Mouse (Mus musculus): ENCODE measurements around the gene Akr1a1. TPM values are rescaled to one million over a fixed set of nuclear protein-coding genes. Genes with fewer than 3 reads are reported as not detected.
A peak's percentile ranks its signal among the peaks of the same experiment; 100 is the strongest.

The Akr1a1 gene
- polyA plus RNA-seq, 1 experiment from 2014 or later = 762 TPM

- Histone ChIP-seq H3K9me3 (ENCODE audit: control insufficient read depth, low read length) (no peaks in the 10 kb centered on the region), H3K4me2 (ENCODE audit: low read depth, low read length) (peak within 1 kb of the TSS; percentile 79), H3K4me1 (ENCODE audit: control insufficient read depth, insufficient read depth, low read length) (peaks cover 11% of the 10 kb centered on the region), H3K36me3 (ENCODE audit: control insufficient read depth, insufficient read depth, low read length) (0 out of 2 replicates have a peak, but pooled peaks cover 9% of the 10 kb centered on the region), H3K9ac (ENCODE audit: low read depth, low read length) (peak within 1 kb of the TSS; percentile 96), H3K4me3 (ENCODE audit: low read depth, low read length) (peak within 1 kb of the TSS; percentile 100), H3K27ac (replicated peaks; ENCODE audit: low read depth, low read length) (peak within 1 kb of the TSS; percentile 97), H3K27me3 (replicated peaks; ENCODE audit: control insufficient read depth, insufficient read depth, low read length) (no peaks in the 10 kb centered on the region)
- ATAC-seq (ENCODE audit: low read depth) = peak; percentile 91
- WGBS = 5% methylated on average over 23 of the region's 23 CpGs
- DNase-seq (ENCODE audit: low spot score) = peak; percentile 95
These were observed 23.5 kb downstream of the Akr1a1 start, which contains the start of gene Nasp for GRCm38 (mm10) chr4:116627722-116628662. Gene Nasp (minus strand): TSS chr4:116627941.

- peak overlapping the region; percentile 100 for H3K4me3 ChIP-seq (ENCODE audit: low read depth, low read length)
- peaks cover 11% of the 10 kb centered on the region for H3K4me1 ChIP-seq (ENCODE audit: control insufficient read depth, insufficient read depth, low read length)
- peaks cover 13% of the 10 kb centered on the region; the same call in 1 of the 2 replicates for H3K36me3 ChIP-seq (ENCODE audit: control insufficient read depth, insufficient read depth, low read length)
- peak overlapping the region; percentile 79 for H3K4me2 ChIP-seq (ENCODE audit: low read depth, low read length)
- 0% methylated on average over 13 of the region's 13 CpGs for WGBS
- ATAC-seq (ENCODE audit: low read depth) (peak; percentile 92), DNase-seq (ENCODE audit: low spot score) (peak; percentile 95)
- H3K27me3 ChIP-seq (replicated peaks; ENCODE audit: control insufficient read depth, insufficient read depth, low read length) = no peaks in the 10 kb centered on the region
- peak overlapping the region; percentile 96 for H3K9ac ChIP-seq (ENCODE audit: low read depth, low read length)
- H3K27ac ChIP-seq (replicated peaks; ENCODE audit: low read depth, low read length) = peak overlapping the region; percentile 97
- H3K9me3 ChIP-seq (ENCODE audit: control insufficient read depth, low read length) = no peaks in the 10 kb centered on the region
These were observed 24.1 kb downstream of the Akr1a1 start for GRCm38 (mm10) chr4:116627359-116627716.

GRCm38 (mm10) chr4:116626658-116627358, 24.7 kb downstream of the Akr1a1 start:
- WGBS = under 1% methylated on average over 51 of the region's 53 CpGs
- peak; percentile 75 for ATAC-seq (ENCODE audit: low read depth)

GRCm38 (mm10) chr4:116624831-116625230, 26.6 kb downstream of the Akr1a1 start:
- Histone ChIP-seq H3K9ac (ENCODE audit: low read depth, low read length) (no peak overlapping the region), H3K4me3 (ENCODE audit: low read depth, low read length) (no peak overlapping the region), H3K27ac (replicated peaks; ENCODE audit: low read depth, low read length) (no peak overlapping the region), H3K36me3 (ENCODE audit: control insufficient read depth, insufficient read depth, low read length) (peaks cover 37% of the 10 kb centered on the region), H3K4me2 (ENCODE audit: low read depth, low read length) (no peak overlapping the region), H3K27me3 (replicated peaks; ENCODE audit: control insufficient read depth, insufficient read depth, low read length) (no peaks in the 10 kb centered on the region), H3K4me1 (ENCODE audit: control insufficient read depth, insufficient read depth, low read length) (peaks cover 11% of the 10 kb centered on the region), H3K9me3 (ENCODE audit: control insufficient read depth, low read length) (no peaks in the 10 kb centered on the region)
- 94% methylated on average over 4 of the region's 4 CpGs for WGBS
- no peak for DNase-seq (ENCODE audit: low spot score)
- no peak for ATAC-seq (ENCODE audit: low read depth)

More at GRCm38 (mm10) chr4:116626658-116627358, 24.7 kb downstream of the Akr1a1 start:
- Histone ChIP-seq H3K9me3 (ENCODE audit: control insufficient read depth, low read length) (no peaks in the 10 kb centered on the region), H3K4me2 (ENCODE audit: low read depth, low read length) (peak overlapping the region; percentile 79), H3K4me1 (ENCODE audit: control insufficient read depth, insufficient read depth, low read length) (peaks cover 11% of the 10 kb centered on the region), H3K9ac (ENCODE audit: low read depth, low read length) (peak overlapping the region; percentile 96), H3K27me3 (replicated peaks; ENCODE audit: control insufficient read depth, insufficient read depth, low read length) (no peaks in the 10 kb centered on the region), H3K4me3 (ENCODE audit: low read depth, low read length) (peak overlapping the region; percentile 100), H3K27ac (replicated peaks; ENCODE audit: low read depth, low read length) (peak overlapping the region; percentile 97), H3K36me3 (ENCODE audit: control insufficient read depth, insufficient read depth, low read length) (peaks cover 18% of the 10 kb centered on the region; the same call in 1 of the 2 replicates)
- DNase-seq (ENCODE audit: low spot score) = peak; percentile 96

GRCm38 (mm10) chr4:116615237-116615636, 36.2 kb downstream of the Akr1a1 start:
- H3K9ac ChIP-seq (ENCODE audit: low read depth, low read length) = no peak overlapping the region
- no peak overlapping the region for H3K4me3 ChIP-seq (ENCODE audit: low read depth, low read length)
- ATAC-seq (ENCODE audit: low read depth) (no peak), DNase-seq (ENCODE audit: low spot score) (no peak)
- no peaks in the 10 kb centered on the region for H3K27me3 ChIP-seq (replicated peaks; ENCODE audit: control insufficient read depth, insufficient read depth, low read length)
- WGBS = 95% methylated on average over 2 of the region's 2 CpGs
- H3K4me1 ChIP-seq (ENCODE audit: control insufficient read depth, insufficient read depth, low read length) = no peaks in the 10 kb centered on the region
- no peaks in the 10 kb centered on the region for H3K9me3 ChIP-seq (ENCODE audit: control insufficient read depth, low read length)
- H3K36me3 ChIP-seq (ENCODE audit: control insufficient read depth, insufficient read depth, low read length) = peaks cover 85% of the 10 kb centered on the region
- H3K27ac ChIP-seq (replicated peaks; ENCODE audit: low read depth, low read length) = no peak overlapping the region
- no peak overlapping the region for H3K4me2 ChIP-seq (ENCODE audit: low read depth, low read length)

GRCm38 (mm10) chr4:116612621-116613020, 38.9 kb downstream of the Akr1a1 start:
- Histone ChIP-seq H3K27ac (replicated peaks; ENCODE audit: low read depth, low read length) (no peak overlapping the region), H3K36me3 (ENCODE audit: control insufficient read depth, insufficient read depth, low read length) (peaks cover 83% of the 10 kb centered on the region), H3K4me3 (ENCODE audit: low read depth, low read length) (no peak overlapping the region), H3K9ac (ENCODE audit: low read depth, low read length) (no peak overlapping the region), H3K4me1 (ENCODE audit: control insufficient read depth, insufficient read depth, low read length) (no peaks in the 10 kb centered on the region), H3K9me3 (ENCODE audit: control insufficient read depth, low read length) (no peaks in the 10 kb centered on the region), H3K4me2 (ENCODE audit: low read depth, low read length) (no peak overlapping the region), H3K27me3 (replicated peaks; ENCODE audit: control insufficient read depth, insufficient read depth, low read length) (no peaks in the 10 kb centered on the region)
- WGBS = 91% methylated on average over 2 of the region's 2 CpGs
- ATAC-seq (ENCODE audit: low read depth) (no peak), DNase-seq (ENCODE audit: low spot score) (no peak)

- no peaks in the 10 kb centered on the region for H3K27me3 ChIP-seq (replicated peaks; ENCODE audit: control insufficient read depth, insufficient read depth, low read length)
- H3K27ac ChIP-seq (replicated peaks; ENCODE audit: low read depth, low read length) = peak overlapping the region; percentile 76
- H3K4me2 ChIP-seq (ENCODE audit: low read depth, low read length) = peak overlapping the region; percentile 87
- peak overlapping the region; percentile 76 for H3K9ac ChIP-seq (ENCODE audit: low read depth, low read length)
- ATAC-seq (ENCODE audit: low read depth) (peak; percentile 95), DNase-seq (ENCODE audit: low spot score) (peak; percentile 95)
- H3K36me3 ChIP-seq (ENCODE audit: control insufficient read depth, insufficient read depth, low read length) = peaks cover 50% of the 10 kb centered on the region
- peaks cover 10% of the 10 kb centered on the region; the same call in 1 of the 2 replicates for H3K4me1 ChIP-seq (ENCODE audit: control insufficient read depth, insufficient read depth, low read length)
- WGBS = 1% methylated on average over 40 of the region's 50 CpGs
- H3K9me3 ChIP-seq (ENCODE audit: control insufficient read depth, low read length) = no peaks in the 10 kb centered on the region
- peak overlapping the region; percentile 66 for H3K4me3 ChIP-seq (ENCODE audit: low read depth, low read length)
These were observed 54.2 kb downstream of the Akr1a1 start for GRCm38 (mm10) chr4:116596978-116597881.

- DNase-seq (ENCODE audit: low spot score) (no peak), ATAC-seq (ENCODE audit: low read depth) (no peak)
- peaks cover 50% of the 10 kb centered on the region for H3K36me3 ChIP-seq (ENCODE audit: control insufficient read depth, insufficient read depth, low read length)
- peak within 1 kb of the TSS; percentile 66 for H3K4me3 ChIP-seq (ENCODE audit: low read depth, low read length)
- H3K4me2 ChIP-seq (ENCODE audit: low read depth, low read length) = peak within 1 kb of the TSS; percentile 87
- H3K9me3 ChIP-seq (ENCODE audit: control insufficient read depth, low read length) = no peaks in the 10 kb centered on the region
- 26% methylated on average over 5 of the region's 5 CpGs for WGBS
- H3K9ac ChIP-seq (ENCODE audit: low read depth, low read length) = peak within 1 kb of the TSS; percentile 76
- no peaks in the 10 kb centered on the region for H3K27me3 ChIP-seq (replicated peaks; ENCODE audit: control insufficient read depth, insufficient read depth, low read length)
- peaks cover 10% of the 10 kb centered on the region; the same call in 1 of the 2 replicates for H3K4me1 ChIP-seq (ENCODE audit: control insufficient read depth, insufficient read depth, low read length)
- H3K27ac ChIP-seq (replicated peaks; ENCODE audit: low read depth, low read length) = peak within 1 kb of the TSS; percentile 76
These were observed 55.1 kb downstream of the Akr1a1 start, which contains the start of gene Ccdc17 for GRCm38 (mm10) chr4:116596379-116596778. Gene Ccdc17 (plus strand): TSS chr4:116596654.

All from embryonic facial prominence, embryonic 14.5 days (tissue).